Mouse (Mus musculus): ENCODE measurements around the gene Gm21887. TPM values are rescaled to one million over a fixed set of nuclear protein-coding genes. Genes with fewer than 3 reads are reported as not detected.
A peak's percentile ranks its signal among the peaks of the same experiment; 100 is the strongest.
"Not testable (repeated sequence)": the region's sequence is repeated elsewhere in the genome, so short reads cannot be mapped to it uniquely, and the experiment has no call there.

The Gm21887 gene
- polyA plus RNA-seq, 1 experiment from 2014 or later = 66.4 TPM

GRCm38 (mm10) chrX:169976340-169976739 lies 33.1 kb upstream of the Gm21887 start:
- 56% methylated on average over 5 of the region's 5 CpGs for WGBS (ENCODE audit: insufficient replicate concordance)
- H3K4me1 ChIP-seq (replicated peaks); H3K4me2 ChIP-seq; ATAC-seq (ENCODE audit: insufficient read depth); H3K27me3 ChIP-seq; H3K9ac ChIP-seq; H3K4me3 ChIP-seq (replicated peaks); H3K27ac ChIP-seq (replicated peaks): not testable (repeated sequence)
- H3K9me3 ChIP-seq (replicated peaks) = peaks cover 12% of the 10 kb centered on the region; the same call in 1 of the 2 replicates
- H3K36me3 ChIP-seq (replicated peaks) = peaks cover 42% of the 10 kb centered on the region

GRCm38 (mm10) chrX:169977856-169978435 lies 31.5 kb upstream of the Gm21887 start:
- H3K36me3 ChIP-seq (replicated peaks) = peaks cover 49% of the 10 kb centered on the region
- H3K9me3 ChIP-seq (replicated peaks) = peaks cover 23% of the 10 kb centered on the region; the same call in 1 of the 2 replicates
- not testable (repeated sequence) for H3K4me1 ChIP-seq (replicated peaks); H3K4me2 ChIP-seq; H3K27ac ChIP-seq (replicated peaks); ATAC-seq (ENCODE audit: insufficient read depth); H3K4me3 ChIP-seq (replicated peaks); H3K27me3 ChIP-seq; H3K9ac ChIP-seq
- 75% methylated on average over 7 of the region's 7 CpGs for WGBS (ENCODE audit: insufficient replicate concordance)

- not testable (repeated sequence) for H3K4me1 ChIP-seq (replicated peaks); H3K4me3 ChIP-seq (replicated peaks); H3K27me3 ChIP-seq; ATAC-seq (ENCODE audit: insufficient read depth); H3K9ac ChIP-seq
- 0 out of 2 replicates have a peak overlapping the region, but pooled peaks have one; percentile 0 for H3K4me2 ChIP-seq
- 55% methylated on average over 29 of the region's 29 CpGs for WGBS (ENCODE audit: insufficient replicate concordance)
- 0 out of 2 replicates have a peak overlapping the region, but pooled peaks have one; percentile 0 for H3K27ac ChIP-seq (replicated peaks)
- H3K9me3 ChIP-seq (replicated peaks) = peaks cover 31% of the 10 kb centered on the region
- H3K36me3 ChIP-seq (replicated peaks) = peaks cover 54% of the 10 kb centered on the region
Measured at GRCm38 (mm10) chrX:169978436-169979381, 30.8 kb upstream of the Gm21887 start.

DNA sequence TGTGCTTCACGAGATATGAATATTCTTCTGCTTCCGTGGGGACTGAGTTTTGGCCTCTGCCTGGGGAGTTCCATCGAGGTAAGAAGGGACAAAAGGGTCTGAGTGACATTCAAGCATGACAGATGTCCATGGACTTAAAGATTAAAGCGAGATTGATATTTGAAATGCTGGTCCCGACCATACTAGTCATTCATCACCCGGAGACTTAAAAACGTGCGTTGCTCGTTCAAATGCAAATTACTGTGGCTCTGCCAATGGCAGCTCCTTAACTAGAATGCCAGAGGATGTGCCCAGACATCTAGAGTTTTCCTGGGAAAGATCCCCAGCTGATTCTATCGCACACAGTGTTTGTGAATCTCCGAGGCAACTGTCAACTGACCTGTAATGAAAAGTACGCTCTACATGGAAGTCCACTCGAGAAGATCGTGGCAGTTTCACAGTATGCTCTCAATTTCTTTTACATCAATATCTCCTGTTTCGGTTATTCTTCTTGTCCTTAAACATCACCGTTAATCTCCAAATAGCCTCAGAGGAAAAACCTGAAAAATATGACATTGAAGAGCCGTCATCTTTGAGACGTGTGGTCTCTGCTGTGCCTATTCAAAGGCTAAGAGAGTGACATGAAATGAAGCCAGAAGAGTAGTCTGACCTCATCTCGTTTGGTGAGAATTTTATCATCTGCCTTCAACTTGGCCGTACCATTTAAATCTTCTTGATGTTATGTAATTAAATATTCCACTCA lies 29.8 kb upstream of the Gm21887 start:
- not testable (repeated sequence) for H3K9ac ChIP-seq; ATAC-seq (ENCODE audit: insufficient read depth); H3K4me3 ChIP-seq (replicated peaks); H3K4me2 ChIP-seq; H3K4me1 ChIP-seq (replicated peaks); H3K27me3 ChIP-seq; H3K27ac ChIP-seq (replicated peaks)
- peaks cover 32% of the 10 kb centered on the region for H3K9me3 ChIP-seq (replicated peaks)
- 74% methylated on average over 20 of the region's 20 CpGs for WGBS (ENCODE audit: insufficient replicate concordance)
- peaks cover 59% of the 10 kb centered on the region for H3K36me3 ChIP-seq (replicated peaks)

DNA sequence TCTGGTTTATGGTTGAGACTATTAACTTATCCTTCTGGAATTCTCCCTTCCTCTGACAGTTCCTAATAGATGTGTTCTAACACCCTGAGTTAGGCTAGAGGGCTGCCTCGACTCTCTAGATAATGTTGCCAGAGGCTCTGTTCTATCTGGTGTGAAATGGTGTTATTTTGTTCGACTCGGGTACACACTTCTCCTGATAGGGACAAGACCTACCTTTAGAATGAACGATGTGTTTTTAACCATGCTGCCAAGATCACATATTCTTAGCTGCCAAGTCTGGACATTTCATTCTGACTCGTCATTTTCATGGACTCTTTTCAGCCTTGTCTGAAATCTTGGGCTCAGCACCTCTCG lies 29.3 kb upstream of the Gm21887 start:
- WGBS (ENCODE audit: insufficient replicate concordance) = 68% methylated on average over 6 of the region's 6 CpGs

GRCm38 (mm10) chrX:169980809-169981289 lies 28.6 kb upstream of the Gm21887 start:
- H3K4me2 ChIP-seq = no peak overlapping the region
- peaks cover 69% of the 10 kb centered on the region for H3K36me3 ChIP-seq (replicated peaks)
- no peak overlapping the region for H3K27ac ChIP-seq (replicated peaks)
- H3K4me3 ChIP-seq (replicated peaks) = no peak overlapping the region
- WGBS (ENCODE audit: insufficient replicate concordance) = 67% methylated on average over 12 of the region's 12 CpGs
- no peak overlapping the region for H3K9ac ChIP-seq
- peaks cover 5% of the 10 kb centered on the region for H3K4me1 ChIP-seq (replicated peaks)
- ATAC-seq (ENCODE audit: insufficient read depth) = peak; percentile 10; the same call in 1 of the 2 replicates
- peaks cover 36% of the 10 kb centered on the region for H3K9me3 ChIP-seq (replicated peaks)
- no peaks in the 10 kb centered on the region for H3K27me3 ChIP-seq

More for the DNA sequence above, 29.3 kb upstream of the Gm21887 start:
- not testable (repeated sequence) for H3K27ac ChIP-seq (replicated peaks); H3K4me3 ChIP-seq (replicated peaks); H3K9ac ChIP-seq; H3K4me1 ChIP-seq (replicated peaks); H3K27me3 ChIP-seq; ATAC-seq (ENCODE audit: insufficient read depth); H3K4me2 ChIP-seq
- Histone ChIP-seq H3K36me3 (replicated peaks) (peaks cover 64% of the 10 kb centered on the region), H3K9me3 (replicated peaks) (peaks cover 32% of the 10 kb centered on the region)

GRCm38 (mm10) chrX:169981761-169982181 lies 27.7 kb upstream of the Gm21887 start:
- H3K9me3 ChIP-seq (replicated peaks) = peaks cover 41% of the 10 kb centered on the region
- H3K27me3 ChIP-seq; H3K4me1 ChIP-seq (replicated peaks); H3K27ac ChIP-seq (replicated peaks); H3K4me3 ChIP-seq (replicated peaks); H3K4me2 ChIP-seq; H3K9ac ChIP-seq; ATAC-seq (ENCODE audit: insufficient read depth): not testable (repeated sequence)
- peaks cover 74% of the 10 kb centered on the region for H3K36me3 ChIP-seq (replicated peaks)
- 68% methylated on average over 19 of the region's 19 CpGs for WGBS (ENCODE audit: insufficient replicate concordance)

DNA sequence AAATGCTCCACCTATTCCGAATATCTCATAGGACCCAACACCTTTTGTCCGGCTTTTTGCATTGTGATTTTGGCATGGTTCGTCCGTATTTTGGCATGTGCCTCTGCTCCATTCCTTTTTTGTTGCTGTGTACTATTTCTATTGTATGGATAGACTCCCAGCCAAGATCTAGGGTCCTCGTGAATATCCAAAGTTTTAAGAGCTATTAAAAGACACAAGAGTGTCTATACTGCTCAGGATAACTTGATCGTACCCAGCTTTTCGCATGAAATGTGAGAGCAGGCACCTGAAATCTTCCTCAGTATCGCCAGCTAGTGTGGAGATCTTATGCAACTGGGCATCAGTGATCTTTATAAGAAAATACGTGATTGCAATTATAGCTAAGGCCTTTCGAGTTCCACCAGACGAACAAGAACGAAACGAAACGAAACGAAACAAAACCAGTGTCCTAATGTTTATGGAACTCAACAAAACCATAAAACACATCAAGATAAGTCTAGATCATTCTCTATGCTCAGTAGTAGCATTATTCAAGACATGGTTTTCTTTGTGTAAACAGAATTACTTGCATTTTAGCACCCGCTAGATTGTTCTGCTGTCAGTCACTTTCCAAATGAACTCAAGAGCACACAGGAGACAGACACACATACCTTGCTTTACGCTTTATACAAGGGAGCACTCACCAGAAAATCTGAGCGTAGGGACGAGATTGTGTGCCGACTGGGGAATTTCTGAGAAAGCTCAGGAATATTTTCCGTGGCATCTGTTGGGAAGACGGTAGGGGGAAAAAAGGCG lies 26.7 kb upstream of the Gm21887 start:
- H3K4me2 ChIP-seq; H3K27me3 ChIP-seq; H3K4me3 ChIP-seq (replicated peaks); ATAC-seq (ENCODE audit: insufficient read depth); H3K9ac ChIP-seq; H3K27ac ChIP-seq (replicated peaks); H3K4me1 ChIP-seq (replicated peaks): not testable (repeated sequence)
- Histone ChIP-seq H3K36me3 (replicated peaks) (peaks cover 74% of the 10 kb centered on the region), H3K9me3 (replicated peaks) (peaks cover 45% of the 10 kb centered on the region)
- 77% methylated on average over 23 of the region's 23 CpGs for WGBS (ENCODE audit: insufficient replicate concordance)

DNA sequence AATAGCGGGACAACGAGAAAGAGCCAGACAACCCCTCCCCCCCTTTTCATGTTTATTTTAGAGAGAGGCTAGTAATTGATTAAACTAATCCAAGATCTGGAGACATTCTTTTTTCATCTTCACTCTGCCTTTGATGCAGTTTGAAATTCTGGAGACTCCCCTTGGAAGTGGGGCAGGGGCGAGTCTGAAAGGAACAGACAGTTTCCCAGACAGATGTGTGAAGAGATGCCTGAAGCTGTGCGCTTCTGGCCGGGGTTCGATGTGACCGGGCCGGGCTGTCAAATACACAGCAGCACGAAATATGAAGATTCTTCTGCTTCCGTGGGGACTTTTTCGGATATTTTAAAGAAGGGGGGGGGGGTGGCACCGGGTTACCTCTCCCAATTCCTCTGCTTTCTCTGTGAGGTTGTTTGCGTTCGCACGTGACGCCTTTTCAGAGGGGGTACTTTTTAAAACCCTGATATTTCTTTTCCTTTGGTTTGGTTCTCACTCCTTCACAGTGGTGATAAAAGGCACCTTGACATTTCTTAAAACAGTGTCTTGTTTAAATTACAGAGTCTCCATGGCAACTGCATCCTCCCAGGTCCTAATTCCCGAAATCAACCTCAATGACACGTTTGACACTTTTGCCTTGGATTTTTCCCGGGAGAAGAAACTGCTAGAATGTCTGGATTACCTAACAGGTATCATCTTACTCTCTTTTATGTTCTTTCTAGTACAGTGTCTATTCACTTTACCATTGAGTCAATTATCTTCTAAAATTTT lies 25.9 kb upstream of the Gm21887 start:
- not testable (repeated sequence) for H3K4me2 ChIP-seq; H3K4me3 ChIP-seq (replicated peaks); H3K4me1 ChIP-seq (replicated peaks); H3K27ac ChIP-seq (replicated peaks); ATAC-seq (ENCODE audit: insufficient read depth); H3K9ac ChIP-seq; H3K27me3 ChIP-seq
- WGBS (ENCODE audit: insufficient replicate concordance) = 76% methylated on average over 19 of the region's 19 CpGs
- Histone ChIP-seq H3K36me3 (replicated peaks) (peaks cover 75% of the 10 kb centered on the region), H3K9me3 (replicated peaks) (peaks cover 44% of the 10 kb centered on the region)

- H3K4me1 ChIP-seq (replicated peaks); H3K4me2 ChIP-seq; H3K27me3 ChIP-seq; H3K27ac ChIP-seq (replicated peaks); ATAC-seq (ENCODE audit: insufficient read depth); H3K9ac ChIP-seq; H3K4me3 ChIP-seq (replicated peaks): not testable (repeated sequence)
- WGBS (ENCODE audit: insufficient replicate concordance) = 70% methylated on average over 7 of the region's 7 CpGs
- H3K36me3 ChIP-seq (replicated peaks) = peaks cover 79% of the 10 kb centered on the region
- peaks cover 49% of the 10 kb centered on the region for H3K9me3 ChIP-seq (replicated peaks)
Measured at GRCm38 (mm10) chrX:169984331-169984730, 25.1 kb upstream of the Gm21887 start.
